Mouse (Mus musculus) Patski (cell line): Measurements from ENCODE around the gene Dcp1a. TPM values are rescaled to one million over a fixed set of nuclear protein-coding genes. Genes with fewer than 3 reads are reported as not detected.

ENCODE experiments used
- ATAC-seq: fragments of 100-300 bp; one replicate; pipeline ENCODE4 v1.8.0; 2021
- CTCF ChIA-PET: fragments of 350-600 bp; sonication (Branson Sonifier 250); formaldehyde crosslinking; loops from one replicate; lab custom pipeline; 2022; ENCODE audit warnings: inconsistent platforms; lab: Charles Lee
- POLR2A ChIA-PET: fragments of 350-600 bp; sonication (Branson Sonifier 250); formaldehyde crosslinking; loops from one replicate; lab custom pipeline; 2022; ENCODE audit warnings: antibody characterized with exemption, inconsistent platforms; lab: Charles Lee
- DNase-seq: peaks from one replicate; pipeline ENCODE4 v3.0.0-alpha.2; 2011; ENCODE audit warnings: low read depth, low spot score
- H3K27me3 ChIP-seq: fragments of 371-371 bp; one replicate; pipeline ENCODE4 v1.5.1; 2021
- CTCF ChIP-seq: fragments of 100-300 bp; IDR thresholded peaks from one replicate; pipeline ENCODE4 v1.5.1; 2021
- in situ Hi-C: fragments of 300-500 bp; cut with MboI; formaldehyde crosslinking; loops from 3 replicates; pipeline ENCODE4 v1.11.1; 2018; ENCODE audit warnings: low pct_unique_long_range_greater_than_20kb, mixed read lengths
- polyA plus RNA-seq: library from polyadenylated mRNA; unstranded; gene quantifications from one replicate; pipeline ENCODE4 v1.2.3, GENCODE M21; 2021

The Dcp1a gene
- polyA plus RNA-seq, 1 experiment from 2014 or later = 19.6 TPM

- in situ Hi-C loops = no loop called here
- CTCF ChIA-PET = interaction anchor here (1.1 kb wide), 1 partner anchor 56 kb away, joined by 4 read pairs; no protein-coding TSS in a partner anchor
- POLR2A ChIA-PET = no interaction called here
- H3K27me3 ChIP-seq = no peaks in the 10 kb centered on the region
- ATAC-seq = peak; percentile 62
- peak; percentile 78 for TF ChIP-seq CTCF
- no peak for DNase-seq
Measured at GRCm38 (mm10) chr14:30515931-30516723, 36.8 kb downstream of the Dcp1a start.

GRCm38 (mm10) chr14:30519323-30519722 lies 40.0 kb downstream of the Dcp1a start:
- DNase-seq (no peak), ATAC-seq (no peak)
- ChIA-PET CTCF (no interaction called here), POLR2A (no interaction called here)
- no peak for TF ChIP-seq CTCF
- in situ Hi-C loops = no loop called here
- no peaks in the 10 kb centered on the region for H3K27me3 ChIP-seq

DNA sequence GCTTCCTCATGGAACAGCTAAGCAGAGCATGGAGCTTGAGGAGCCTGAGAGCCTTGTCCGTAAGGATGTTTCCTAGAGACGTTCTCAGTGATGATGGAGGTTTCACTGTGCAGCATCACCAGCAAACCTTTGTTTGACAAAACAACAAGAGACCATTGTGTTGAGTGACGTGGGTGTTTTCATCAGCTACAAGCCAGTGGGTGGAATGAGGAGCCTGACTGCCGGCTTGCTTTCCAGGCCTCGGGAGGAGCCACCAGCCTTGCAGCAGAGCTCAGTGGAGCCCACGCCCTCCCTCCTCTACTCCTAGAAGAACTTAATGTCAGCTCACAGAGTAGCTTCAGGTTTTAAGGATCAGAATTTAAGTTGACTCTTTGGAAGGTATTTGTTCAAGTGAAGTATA lies 44.0 kb downstream of the Dcp1a start:
- DNase-seq (no peak), ATAC-seq (no peak)
- CTCF ChIA-PET = interaction anchor here (1.7 kb wide), 1 partner anchor 13 kb away, joined by 6 read pairs; no protein-coding TSS in a partner anchor
- POLR2A ChIA-PET = interaction anchor here (0.5 to 0.7 kb wide), 2 partner anchors 9 to 46 kb away, joined by 3 read pairs; no protein-coding TSS in a partner anchor
- no peaks in the 10 kb centered on the region for H3K27me3 ChIP-seq
- no peak for TF ChIP-seq CTCF
- in situ Hi-C loops = no loop called here

GRCm38 (mm10) chr14:30528392-30528791 lies 49.1 kb downstream of the Dcp1a start:
- POLR2A ChIA-PET = no interaction called here

DNA sequence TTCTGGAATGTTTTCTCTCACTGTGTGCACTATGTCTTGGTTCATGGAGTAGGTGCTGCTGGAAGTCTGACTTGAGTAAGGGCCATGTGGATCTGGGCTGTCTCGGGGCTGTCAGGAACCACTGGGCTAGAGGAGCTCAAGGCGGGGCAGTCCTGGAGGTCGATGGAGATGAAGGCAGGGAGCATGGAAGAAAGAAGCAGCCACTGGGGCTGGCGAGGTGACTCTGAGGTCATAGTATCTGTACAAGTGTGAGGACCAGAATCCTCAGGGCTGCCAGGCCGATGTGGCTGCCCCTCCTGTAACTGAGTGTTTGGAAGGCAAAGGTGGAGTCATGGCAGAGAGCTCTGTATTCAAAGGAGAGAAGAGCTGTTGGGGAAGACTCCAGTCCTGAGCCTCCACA lies 49.6 kb downstream of the Dcp1a start:
- ATAC-seq = no peak
- ChIA-PET CTCF (interaction anchor here (1.2 to 1.5 kb wide), 3 partner anchors 8 to 45 kb away, joined by 3 to 4 read pairs (median 3); no protein-coding TSS in a partner anchor), POLR2A (no interaction called here)
- H3K27me3 ChIP-seq = no peaks in the 10 kb centered on the region
- no peak for TF ChIP-seq CTCF
- DNase-seq = no peak
- in situ Hi-C loops = no loop called here

More at GRCm38 (mm10) chr14:30528392-30528791, 49.1 kb downstream of the Dcp1a start:
- ATAC-seq (no peak), DNase-seq (no peak)
- CTCF ChIA-PET = interaction anchor here (1.5 kb wide), 1 partner anchor 8 kb away, joined by 3 read pairs; no protein-coding TSS in a partner anchor
- H3K27me3 ChIP-seq = no peaks in the 10 kb centered on the region
- in situ Hi-C loops = no loop called here
- TF ChIP-seq CTCF = no peak

GRCm38 (mm10) chr14:30529454-30529853 lies 50.1 kb downstream of the Dcp1a start:
- DNase-seq (no peak), ATAC-seq (no peak)
- in situ Hi-C loops = no loop called here
- no peaks in the 10 kb centered on the region for H3K27me3 ChIP-seq
- ChIA-PET POLR2A (interaction anchor here (0.7 kb wide), 1 partner anchor 37 kb away, joined by 4 read pairs; no protein-coding TSS in a partner anchor), CTCF (interaction anchor here (0.7 to 1.5 kb wide), 6 partner anchors 9 to 45 kb away, joined by 3 to 4 read pairs (median 3); no protein-coding TSS in a partner anchor)
- no peak for TF ChIP-seq CTCF

DNA sequence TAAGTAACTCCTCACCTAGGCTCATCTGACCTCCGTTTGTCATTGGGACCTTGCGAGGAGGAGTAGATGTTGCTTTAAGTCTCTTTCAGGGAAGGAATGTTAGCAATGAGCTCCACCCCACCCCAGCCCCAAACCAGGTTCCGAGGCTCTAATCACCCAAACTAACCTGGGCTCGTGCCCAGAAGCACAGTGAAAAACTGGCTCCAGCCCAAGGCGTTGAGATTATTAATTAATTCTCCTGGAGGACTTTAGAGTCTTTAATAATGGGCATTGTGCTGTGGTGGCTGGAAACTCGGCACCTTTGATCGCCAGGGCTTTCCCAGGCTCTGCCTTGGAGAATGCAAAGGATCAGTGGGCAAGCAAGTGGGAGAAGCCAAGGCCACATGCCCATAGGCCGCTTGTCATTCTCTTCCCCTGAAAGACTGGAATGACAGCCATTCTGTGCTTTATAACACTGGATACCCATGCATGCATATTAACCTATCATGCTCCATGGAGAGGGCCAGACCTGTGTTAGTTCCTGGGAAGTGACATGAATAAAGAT lies 51.5 kb downstream of the Dcp1a start:
- ChIA-PET POLR2A (no interaction called here), CTCF (interaction anchor here (0.9 to 1.5 kb wide), 5 partner anchors 8 to 41 kb away, joined by 3 to 4 read pairs (median 3); no protein-coding TSS in a partner anchor)
- ATAC-seq (peak; percentile 87), DNase-seq (peak; percentile 91)
- in situ Hi-C loops = no loop called here
- TF ChIP-seq CTCF = no peak
- H3K27me3 ChIP-seq = no peaks in the 10 kb centered on the region

- ChIA-PET POLR2A (no interaction called here), CTCF (interaction anchor here (1.3 kb wide), 1 partner anchor 24 kb away, joined by 3 read pairs; no protein-coding TSS in a partner anchor)
- no peak for TF ChIP-seq CTCF
- H3K27me3 ChIP-seq = no peaks in the 10 kb centered on the region
- no peak for DNase-seq
- no peak for ATAC-seq
- in situ Hi-C loops = no loop called here
Measured at GRCm38 (mm10) chr14:30531431-30531830, 52.1 kb downstream of the Dcp1a start.

DNA sequence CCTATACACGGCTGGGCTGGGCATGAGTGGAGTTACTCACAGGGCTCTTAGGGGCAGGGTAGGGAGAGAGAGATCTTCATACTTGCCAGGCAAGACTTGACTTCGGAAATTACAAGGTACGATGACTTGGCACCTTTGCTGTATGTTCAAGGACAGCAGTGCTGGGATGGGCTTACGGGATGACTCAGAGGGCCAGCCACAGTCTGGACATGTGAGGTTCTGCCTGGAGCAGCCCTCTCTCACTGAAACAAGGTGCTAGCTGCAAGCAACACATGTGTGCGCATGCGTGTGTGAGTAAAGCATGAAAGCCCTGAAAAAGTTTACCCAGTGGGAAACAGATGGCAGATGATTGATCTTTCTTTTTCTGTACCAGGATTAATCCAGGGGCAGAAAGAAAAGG lies 52.6 kb downstream of the Dcp1a start:
- CTCF ChIA-PET = interaction anchor here (0.9 to 1.3 kb wide), 2 partner anchors 24 to 43 kb away, joined by 3 read pairs; no protein-coding TSS in a partner anchor
- POLR2A ChIA-PET = interaction anchor here (0.9 kb wide), 1 partner anchor 9 kb away, joined by 3 read pairs; no protein-coding TSS in a partner anchor
- TF ChIP-seq CTCF = no peak
- in situ Hi-C loops = no loop called here
- no peaks in the 10 kb centered on the region for H3K27me3 ChIP-seq
- DNase-seq (no peak), ATAC-seq (no peak)

DNA sequence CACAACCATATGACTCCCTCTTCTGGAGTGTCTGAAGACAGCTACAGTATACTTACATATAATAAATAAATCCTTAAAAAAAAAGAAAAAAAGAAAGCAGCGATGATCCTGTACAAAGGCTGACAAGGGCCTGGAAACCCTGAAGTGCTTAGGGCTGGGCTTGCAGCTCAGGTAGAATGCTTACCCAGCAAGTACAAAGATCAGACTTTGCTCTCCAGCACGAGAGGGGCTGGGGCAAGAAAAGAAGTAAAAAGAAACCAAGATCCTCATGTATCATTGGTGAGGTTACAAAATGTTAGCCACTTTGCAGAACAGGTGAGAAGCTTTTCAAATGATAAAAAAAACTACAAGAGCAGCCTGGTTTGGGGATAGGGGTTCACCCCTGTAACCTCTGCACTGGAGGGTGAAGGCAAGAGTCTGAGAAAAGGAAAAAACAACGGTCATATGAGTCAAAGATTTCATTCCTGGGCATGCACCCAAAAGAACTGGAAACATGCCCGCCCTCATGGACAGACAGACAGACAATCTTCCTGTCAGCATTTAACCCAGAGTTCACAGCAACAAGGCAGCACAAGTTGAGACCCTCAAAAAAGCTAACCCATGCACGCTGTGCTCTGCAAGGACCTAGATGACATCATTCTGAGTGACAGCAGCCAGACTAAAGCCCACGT lies 54.6 kb downstream of the Dcp1a start:
- in situ Hi-C loops = no loop called here
- H3K27me3 ChIP-seq = no peaks in the 10 kb centered on the region
- no peak for DNase-seq
- ATAC-seq = no peak
- ChIA-PET POLR2A (interaction anchor here (0.7 kb wide), 1 partner anchor 551 kb away, joined by 3 read pairs; no protein-coding TSS in a partner anchor), CTCF (interaction anchor here (1.5 kb wide), 1 partner anchor 9 kb away, joined by 5 read pairs; no protein-coding TSS in a partner anchor)
- TF ChIP-seq CTCF = no peak
